Mouse (Mus musculus): Measurements from ENCODE around the gene Stard7. TPM values are rescaled to one million over a fixed set of nuclear protein-coding genes. Genes with fewer than 3 reads are reported as not detected.

The Stard7 gene
- total RNA-seq (2021) = 100 to 1,000 TPM in 1 of 2 experiments, 10 to 100 TPM in 1; 89.2 to 110 TPM
- long read RNA-seq, experiment 1, transcript Stard7-202 (8 exons, 3,116 nt) = major isoform, 63 of 76 reads
- long read RNA-seq, experiment 1, partial matches to known transcripts = 2 of 76 reads
- long read RNA-seq, experiment 1, other reads (novel, unspliced or antisense) = 9 of 76 reads
- long read RNA-seq, experiment 2, transcript Stard7-202 (8 exons, 3,116 nt) = major isoform, 75 of 98 reads
- long read RNA-seq, experiment 2, partial matches to known transcripts = 4 of 98 reads
- long read RNA-seq, experiment 2, other reads (novel, unspliced or antisense) = 17 of 98 reads

DNA sequence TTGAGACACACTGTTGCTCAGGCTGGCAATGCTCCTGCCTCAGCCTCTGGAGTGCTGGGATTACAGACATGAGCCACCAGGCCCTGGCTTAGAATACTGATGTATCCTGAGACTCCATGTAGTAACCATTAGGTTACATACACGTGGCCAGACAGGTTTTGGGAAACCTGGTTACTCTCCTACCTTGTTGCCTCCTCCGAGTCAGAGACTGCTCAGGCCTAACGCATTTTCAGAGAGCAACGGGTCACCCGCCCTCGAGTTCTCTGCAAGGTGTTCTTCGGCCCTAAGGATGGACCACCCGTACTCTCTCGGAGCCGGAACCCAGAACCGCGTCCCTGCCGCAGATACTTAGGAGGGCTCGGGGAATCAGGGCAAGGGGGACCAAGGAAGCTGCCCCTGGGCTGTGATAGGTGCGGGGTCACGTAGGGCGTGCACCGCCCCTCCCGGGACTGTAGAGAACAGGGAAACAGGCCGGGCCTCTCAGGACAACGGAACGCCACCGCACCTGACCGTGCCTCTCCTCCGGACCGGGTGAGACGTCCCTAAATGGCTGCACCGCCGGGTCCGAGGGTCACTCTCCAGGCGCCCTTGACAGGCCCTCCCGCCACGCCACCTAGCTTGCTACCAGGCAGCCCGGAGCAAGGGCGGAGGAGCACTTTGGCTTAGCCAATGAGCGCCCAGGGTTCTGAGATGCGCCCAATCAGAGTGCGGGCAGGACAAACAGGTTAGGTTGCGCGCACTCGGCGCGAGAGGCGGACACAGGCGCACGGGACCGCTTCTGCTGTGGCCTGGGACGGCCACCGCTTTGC is at the start of gene Stard7:
Gene Stard7, plus strand, starts transcription at position 728 of the 809 bp plus-strand sequence.
- peak; percentile 93 to 94 for DNase-seq
- intact Hi-C loops (cut with DNase I) = loop anchor here (2.0 kb wide), 1 partner anchor 21 kb away; no protein-coding TSS in a partner anchor

DNA sequence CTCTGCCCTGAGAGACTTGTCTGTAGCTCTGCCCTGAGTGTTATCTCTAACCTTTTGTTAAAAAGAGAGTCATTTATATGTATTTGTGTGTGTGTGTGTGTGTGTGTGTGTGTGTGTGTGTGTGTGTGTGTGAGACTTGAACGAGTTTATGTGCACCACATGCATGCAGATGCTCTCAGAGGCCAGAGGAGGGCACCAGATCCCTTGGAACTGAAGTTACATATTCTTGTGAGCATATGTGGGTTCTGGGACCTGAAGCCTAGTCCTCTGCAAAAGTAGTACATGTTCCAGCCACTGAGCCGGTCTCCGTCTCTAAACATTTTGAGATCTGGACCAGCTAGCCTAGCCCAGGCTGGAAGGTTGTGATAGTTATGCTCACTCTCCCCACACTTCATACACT is 44.8 kb upstream of the Stard7 start:
- intact Hi-C loops (cut with DNase I) = no loop called here
- DNase-seq = no peak

DNA sequence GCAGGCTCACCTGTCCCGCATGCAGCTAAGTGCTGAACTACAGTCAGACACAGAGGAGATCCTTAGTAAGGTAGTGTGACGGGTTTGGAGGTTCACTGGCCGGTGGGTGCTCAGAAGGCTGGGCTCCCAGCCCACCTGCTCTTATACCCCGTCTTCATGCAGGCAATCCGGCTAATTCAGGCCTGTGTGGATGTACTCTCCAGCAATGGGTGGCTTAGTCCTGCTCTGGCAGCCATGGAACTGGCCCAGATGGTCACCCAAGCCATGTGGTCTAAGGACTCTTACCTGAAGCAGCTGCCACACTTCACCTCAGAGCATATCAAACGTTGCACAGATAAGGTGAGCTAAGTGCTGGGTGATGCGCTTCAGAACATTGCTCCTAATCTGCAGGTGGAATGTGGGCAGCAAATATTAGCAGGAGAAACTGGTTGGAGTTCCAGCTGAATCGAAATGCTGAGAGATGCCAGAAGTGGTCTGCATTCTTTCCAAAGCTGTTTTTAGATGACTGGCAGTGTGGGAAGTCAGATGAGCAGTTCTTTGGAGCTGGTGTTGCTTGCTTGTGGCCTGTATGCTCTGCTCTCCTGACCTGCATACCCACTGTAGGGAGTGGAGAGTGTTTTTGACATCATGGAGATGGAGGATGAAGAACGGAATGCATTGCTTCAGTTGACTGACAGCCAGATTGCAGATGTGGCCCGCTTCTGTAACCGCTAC is 32.0 kb upstream of the Stard7 start:
- no peak for DNase-seq
- intact Hi-C loops (cut with DNase I) = no loop called here

DNA sequence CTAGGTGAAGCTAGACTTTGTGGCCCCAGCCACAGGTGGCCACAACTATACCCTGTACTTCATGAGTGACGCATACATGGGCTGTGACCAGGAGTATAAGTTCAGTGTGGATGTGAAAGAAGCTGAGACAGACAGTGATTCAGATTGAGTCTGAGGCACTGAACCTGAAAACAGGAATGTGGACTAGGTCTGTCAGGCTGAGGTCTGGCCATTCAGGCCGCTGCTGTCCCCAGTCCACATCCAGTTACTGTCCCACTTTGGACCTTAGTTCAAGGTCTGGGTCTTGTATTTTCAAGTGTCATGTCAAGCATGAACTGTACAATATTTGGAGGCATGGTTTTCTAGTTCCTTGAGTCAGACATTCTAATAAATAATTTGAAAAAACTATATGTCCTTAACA is 30.0 kb upstream of the Stard7 start:
- DNase-seq = no peak
- intact Hi-C loops (cut with DNase I) = no loop called here

DNA sequence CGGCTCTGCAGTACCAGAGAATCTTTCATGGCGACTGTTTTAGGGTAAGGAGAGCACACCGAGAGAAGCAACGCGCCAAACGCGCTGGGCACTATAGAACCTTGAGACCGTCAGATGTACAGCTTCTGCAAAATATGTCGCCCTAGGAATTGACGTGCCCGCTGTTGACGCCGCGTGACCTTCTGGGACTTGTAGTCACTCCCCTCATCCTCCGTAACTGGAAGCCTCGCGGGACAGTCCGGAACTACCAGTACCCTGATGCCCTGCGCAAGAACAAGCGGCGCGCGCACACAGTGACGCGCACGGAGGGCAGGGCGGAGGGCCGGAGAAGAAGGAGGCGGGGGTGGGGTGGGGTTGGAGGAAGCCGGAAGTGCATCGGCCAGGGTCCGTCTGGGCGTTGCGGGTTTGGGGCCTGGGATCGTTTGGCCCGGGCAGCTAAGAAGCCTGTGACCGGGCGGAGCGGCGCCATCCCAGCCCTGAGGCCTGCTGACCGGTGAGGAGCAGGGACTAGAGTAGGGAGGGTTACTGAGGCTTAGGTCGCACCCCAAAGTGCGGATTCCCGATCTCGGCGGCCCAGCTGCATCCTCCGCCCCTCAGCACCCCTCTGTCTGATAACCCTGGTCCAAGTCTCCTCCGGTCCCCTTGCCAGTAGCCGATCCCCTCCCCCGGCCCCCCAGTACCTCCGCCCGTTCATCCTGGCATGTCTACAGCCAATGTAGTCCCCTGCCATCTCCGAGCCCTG is 22.3 kb upstream of the Stard7 start, which contains the start of the genes Ciao1 and Tmem127:
Gene Ciao1, minus strand, starts transcription at position 225 of the 742 bp plus-strand sequence.
Gene Tmem127, plus strand, starts transcription at position 317 of the 742 bp plus-strand sequence.
- intact Hi-C loops (cut with DNase I) = loop anchor here (2.0 to 5.0 kb wide), 2 partner anchors 23 to 95 kb away; partner anchors contain the start of gene Stard7

DNA sequence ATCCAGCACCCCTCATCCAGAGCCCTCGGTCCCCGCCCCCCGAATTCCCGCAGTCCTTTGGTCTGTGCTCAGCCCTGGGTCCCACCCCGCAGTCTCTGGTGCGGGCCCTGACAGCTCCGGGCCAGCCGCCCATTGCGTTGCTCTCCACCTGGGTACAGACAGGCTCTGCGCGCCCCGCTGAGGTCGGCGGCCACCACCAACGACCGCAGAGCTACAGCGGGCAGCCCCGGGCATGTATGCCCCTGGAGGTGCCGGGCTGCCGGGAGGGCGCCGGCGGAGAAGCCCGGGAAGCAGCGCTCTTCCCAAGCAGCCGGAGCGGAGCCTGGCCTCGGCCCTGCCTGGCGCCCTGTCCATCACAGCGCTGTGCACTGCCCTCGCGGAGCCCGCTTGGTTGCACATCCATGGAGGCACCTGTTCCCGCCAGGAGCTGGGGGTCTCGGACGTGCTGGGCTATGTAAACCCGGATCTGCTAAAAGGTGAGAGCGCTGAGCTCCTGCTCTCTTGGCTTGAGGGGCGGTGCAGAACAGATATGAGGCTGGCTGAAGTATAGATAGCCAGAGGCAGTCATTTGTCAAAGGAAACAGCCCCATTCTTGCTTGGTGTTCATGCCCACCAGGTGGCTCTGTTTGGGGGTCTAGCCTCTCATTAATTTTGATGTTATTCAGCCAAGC is 21.5 kb upstream of the Stard7 start:
- DNase-seq = no peak
- intact Hi-C loops (cut with DNase I) = loop anchor here (2.0 to 5.0 kb wide), 2 partner anchors 22 to 94 kb away; partner anchors contain the start of gene Stard7

More for the DNA sequence above, 22.3 kb upstream of the Stard7 start, which contains the start of the genes Ciao1 and Tmem127:
- peak; percentile 92 to 97 for DNase-seq

DNA sequence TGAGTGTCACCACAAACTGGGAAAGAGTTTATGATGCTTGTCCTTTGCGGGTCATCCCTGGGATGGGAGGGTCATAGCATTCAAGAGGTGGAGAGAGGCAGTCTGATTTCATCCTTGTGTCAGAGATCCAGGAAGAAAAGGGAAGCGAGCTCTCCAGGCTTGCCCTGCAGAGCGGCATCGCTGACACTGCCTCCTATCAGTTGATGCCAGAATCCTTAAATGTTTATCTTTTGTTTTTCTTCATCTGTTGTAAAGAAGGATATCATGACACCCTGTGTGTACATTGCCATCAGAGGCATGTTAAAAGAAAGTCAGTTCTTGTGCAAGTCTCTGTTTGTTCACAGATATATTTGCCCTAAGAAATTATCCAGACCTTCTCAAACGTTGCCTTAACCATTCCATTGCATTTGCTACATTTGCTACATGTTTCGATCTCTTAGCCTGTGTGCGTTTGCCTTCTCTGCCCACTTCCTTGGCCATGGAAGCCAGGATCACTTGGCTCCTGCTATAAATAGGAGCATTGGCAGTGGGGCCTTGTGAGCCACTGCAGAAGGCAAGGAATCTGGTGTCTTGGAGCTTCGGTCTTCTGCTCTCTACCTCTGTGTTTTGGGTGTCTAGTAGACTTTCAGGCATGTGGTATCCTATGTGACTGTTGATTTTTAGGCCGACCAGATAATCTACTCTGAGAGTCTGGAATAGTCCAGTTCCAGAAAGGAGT is 19.6 kb upstream of the Stard7 start:
- DNase-seq = no peak
- intact Hi-C loops (cut with DNase I) = no loop called here

DNA sequence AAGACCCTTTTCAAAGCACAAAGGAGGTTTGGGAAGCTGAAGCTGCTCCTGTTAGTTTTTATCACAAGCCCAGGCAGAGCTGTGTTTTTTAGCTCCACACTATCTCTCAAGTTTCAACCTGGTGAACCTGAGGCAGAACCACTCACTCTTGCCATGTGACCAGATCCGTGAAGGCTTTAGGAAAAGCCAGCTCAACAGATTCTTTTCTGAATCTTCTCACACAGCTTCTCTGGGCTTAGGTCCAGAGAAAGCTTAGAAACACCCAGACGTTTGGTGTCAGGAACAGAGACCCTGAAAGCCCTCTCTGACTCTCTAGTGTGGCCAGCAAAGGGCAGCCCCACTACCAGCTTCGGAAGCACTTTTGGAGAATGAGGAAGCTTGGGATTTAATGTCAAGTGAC is 18.6 kb upstream of the Stard7 start:
- DNase-seq = no peak
- intact Hi-C loops (cut with DNase I) = no loop called here

DNA sequence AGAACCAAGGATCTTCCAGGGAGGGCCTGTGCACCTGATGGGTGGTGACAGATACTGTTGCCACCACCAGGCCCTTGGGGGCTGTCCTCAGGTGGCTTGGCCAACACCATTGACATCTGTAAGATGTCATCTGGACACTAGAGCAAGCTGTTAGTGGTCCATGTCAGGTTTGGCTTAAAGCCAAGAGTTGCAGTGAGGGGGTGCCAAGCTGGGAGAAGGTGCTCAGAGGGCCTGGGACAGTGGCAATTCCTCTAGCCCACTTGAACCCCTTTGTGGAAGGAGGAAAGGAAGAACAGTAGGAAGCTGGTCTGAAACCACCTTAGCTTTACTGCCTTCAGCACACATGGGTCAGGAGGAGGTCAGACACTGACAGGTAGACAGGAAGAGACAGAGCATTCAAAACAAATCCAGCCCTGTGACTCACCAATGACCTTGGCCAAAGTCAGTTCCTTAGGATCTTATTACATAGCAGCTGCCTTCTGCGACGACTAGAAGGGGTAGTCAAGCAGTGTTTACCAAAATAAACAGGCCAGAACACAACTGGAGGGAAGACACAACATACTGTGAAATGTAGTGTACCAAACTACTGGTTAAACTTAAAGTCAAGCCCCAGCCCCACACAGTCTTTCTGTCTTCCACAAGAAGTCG is 18.0 kb upstream of the Stard7 start:
- no peak for DNase-seq
- intact Hi-C loops (cut with DNase I) = no loop called here

DNA sequence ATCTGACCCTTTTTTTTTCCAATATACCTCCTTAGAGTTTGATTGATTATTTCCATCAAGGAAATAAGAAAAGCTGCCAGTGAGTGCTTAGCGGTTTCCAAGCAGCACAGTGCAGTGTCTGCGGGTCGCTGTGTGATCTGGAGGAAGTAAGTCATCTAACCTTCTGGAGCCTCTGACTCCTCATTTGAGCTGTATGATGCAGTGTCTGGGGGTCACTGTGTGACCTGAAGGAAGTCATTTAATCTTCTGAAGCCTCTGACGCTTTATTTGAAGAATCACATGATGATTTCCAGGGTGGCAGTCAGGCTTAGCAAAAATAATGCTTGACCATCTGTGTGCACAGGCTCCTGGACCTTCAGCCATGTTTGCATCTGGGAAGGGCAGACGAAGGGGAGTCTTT is 17.2 kb upstream of the Stard7 start:
- no peak for DNase-seq
- intact Hi-C loops (cut with DNase I) = no loop called here

DNA sequence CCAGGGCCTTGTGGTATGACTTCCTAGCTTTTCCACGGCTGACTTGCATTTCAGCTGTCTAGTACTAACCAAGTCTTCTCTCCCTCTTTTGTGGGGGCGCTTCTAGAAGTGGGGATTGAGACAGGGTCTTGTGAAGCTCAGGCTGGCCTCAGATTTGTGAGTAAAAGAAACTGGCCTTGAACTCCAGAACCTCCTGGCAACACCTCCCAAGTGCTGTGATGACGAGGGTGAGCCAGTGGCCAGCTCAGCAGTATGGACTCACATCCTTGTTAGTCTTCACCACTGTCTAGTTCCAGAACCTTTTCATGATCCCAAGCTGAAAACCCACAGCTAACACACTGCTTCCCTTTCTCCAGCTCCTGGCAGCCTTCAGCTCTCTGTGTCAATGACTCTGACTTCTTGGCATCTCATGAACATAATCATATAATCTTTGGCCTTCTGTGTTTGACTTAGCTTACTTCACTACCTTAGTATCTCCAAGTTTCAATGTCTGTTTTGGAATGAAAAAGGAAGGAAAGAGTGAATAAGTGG is 15.3 kb upstream of the Stard7 start:
- no peak for DNase-seq
- intact Hi-C loops (cut with DNase I) = no loop called here

DNA sequence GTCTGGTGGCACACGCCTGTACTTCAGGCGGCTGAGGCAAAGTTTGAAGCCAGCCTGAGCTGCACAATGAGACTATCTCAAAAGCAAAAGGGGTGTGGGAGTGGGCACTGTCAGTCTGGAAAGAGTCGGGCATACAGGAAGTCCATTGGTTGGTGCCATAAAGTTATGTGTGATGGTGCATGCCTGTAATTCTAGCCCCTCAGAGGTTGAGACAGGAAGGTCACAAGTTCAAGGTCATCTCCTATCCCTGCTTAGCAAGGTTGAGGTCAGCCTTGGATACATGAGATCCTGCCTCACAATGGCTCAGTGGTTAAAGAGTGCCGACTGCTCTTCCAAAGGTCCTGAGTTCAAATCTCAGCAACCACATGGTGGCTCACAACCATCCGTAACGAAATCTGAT is 14.7 kb upstream of the Stard7 start:
- intact Hi-C loops (cut with DNase I) = no loop called here

DNA sequence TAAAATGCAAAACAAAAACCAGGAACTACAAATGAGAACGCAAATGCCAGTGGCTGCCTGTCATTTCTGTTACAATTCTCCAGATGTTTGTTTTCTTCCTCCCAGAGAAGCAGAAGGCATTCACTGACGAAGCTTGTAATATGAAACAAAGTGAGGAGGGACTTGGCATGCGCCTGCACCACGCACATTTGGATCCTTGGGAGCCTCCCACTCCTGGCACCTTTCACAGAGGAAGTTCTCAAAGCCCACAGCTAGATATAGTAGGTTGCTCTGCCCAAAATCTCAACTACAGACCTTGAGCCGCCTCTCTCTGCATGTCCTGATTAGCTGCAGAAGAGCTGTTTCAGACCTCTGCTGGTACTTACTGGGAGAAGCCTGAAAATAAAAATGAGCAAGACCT is 10.7 kb upstream of the Stard7 start:
- intact Hi-C loops (cut with DNase I) = no loop called here

More for the DNA sequence above, 14.7 kb upstream of the Stard7 start:
- DNase-seq = no peak

DNA sequence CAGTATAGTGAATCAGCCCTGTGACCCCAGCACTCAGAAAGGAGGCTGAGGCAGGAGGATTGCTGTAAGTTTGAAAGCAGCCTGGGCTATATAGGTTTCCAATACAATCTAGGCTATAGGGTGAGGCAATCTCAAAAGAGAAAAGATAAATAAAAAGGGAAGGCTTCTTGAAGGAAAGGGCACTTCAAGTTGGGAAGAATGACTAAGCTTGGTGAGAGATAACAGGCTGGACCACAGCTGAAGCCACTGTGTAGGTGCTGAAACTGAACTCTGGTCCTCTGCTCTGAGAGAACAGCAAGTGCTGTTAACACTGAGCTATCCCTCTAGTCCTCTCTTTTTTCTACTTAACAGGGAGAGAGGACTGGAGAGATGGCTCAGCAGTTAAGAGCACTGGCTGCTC is 7.5 kb upstream of the Stard7 start:
- DNase-seq = no peak
- intact Hi-C loops (cut with DNase I) = no loop called here

More for the DNA sequence above, 10.7 kb upstream of the Stard7 start:
- DNase-seq = no peak

DNA sequence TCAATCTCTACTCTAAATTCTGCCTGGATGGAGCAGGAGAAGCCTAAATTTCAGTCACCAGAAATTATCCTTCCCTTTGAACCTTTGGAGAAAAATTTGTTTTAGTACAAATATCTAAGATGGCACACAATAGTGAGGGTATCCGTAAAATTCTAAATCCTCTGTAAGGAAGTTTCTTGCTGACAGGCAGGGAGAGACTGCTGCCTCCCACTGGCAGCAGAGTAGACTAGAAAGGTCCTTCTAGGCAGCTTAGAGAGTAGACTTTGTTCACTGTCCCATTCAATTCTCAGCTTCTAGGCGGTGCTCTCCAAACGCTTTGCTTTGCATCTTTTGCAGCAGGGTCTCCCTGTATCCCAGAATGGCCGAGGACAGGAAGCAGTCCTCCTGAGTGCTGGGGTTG is 2.2 kb upstream of the Stard7 start:
- intact Hi-C loops (cut with DNase I) = no loop called here
- no peak for DNase-seq

DNA sequence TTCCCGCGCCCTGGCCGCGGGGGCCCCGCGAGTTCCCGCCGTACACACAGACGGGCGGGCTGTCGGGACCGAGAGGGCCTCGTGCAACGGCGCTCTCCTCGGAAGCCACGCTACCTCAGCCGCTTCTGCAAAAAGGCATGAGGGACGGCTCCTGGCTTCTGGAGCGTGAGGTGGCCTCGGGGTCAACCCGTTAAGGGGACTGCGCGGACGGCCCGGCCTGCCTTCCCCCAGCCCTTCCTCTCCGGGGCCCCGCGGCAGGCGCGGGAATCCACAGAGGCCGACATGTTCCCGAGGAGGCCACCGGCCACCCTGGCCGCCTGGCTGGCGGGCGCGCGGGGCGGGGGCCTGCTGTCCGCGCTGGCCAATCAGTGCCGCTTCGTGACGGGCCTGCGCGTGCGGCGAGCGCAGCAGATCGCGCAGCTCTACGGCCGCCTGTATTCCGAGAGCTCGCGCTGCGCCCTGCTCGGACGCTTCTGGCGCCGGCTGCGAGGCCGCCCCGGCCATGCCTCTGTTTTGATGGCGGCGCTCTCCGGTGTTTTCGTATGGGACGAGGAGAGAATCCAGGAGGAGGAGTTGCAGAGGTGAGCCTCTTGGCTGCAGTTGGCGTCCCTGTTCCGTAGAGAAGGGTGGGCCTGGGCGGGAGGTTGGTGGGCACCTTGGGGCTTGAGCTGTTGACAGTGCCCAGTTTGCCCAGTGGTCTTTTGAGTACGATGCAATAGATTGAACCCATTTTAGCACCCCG is 453 bp downstream of the Stard7 start:
- intact Hi-C loops (cut with DNase I) = loop anchor here (2.0 kb wide), 1 partner anchor 22 kb away; no protein-coding TSS in a partner anchor
- DNase-seq = peak; percentile 79 to 85

DNA sequence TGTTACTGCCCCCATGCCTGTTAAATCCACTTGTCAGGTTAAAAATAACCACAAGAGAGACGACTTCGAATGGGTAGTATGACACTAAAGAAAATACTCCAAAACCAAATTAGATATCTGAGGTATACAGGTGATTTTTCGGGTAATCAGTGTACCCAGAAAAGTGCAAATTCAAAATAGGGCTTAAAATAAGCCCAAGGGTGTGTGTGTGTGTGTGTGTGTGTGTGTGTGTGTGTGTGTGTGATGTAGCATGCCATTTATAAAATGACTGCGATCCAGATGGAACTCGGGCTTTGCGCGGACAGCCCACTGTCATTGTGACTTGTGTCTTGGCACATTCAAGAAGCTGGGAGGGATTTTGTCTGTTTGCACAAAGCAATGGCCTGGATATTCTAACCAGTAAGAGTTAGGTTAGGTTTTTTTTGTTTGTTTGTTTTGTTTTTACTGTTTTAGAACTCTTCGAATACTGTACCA is 1.1 kb downstream of the Stard7 start:
- intact Hi-C loops (cut with DNase I) = loop anchor here (2.0 kb wide), 1 partner anchor 22 kb away; no protein-coding TSS in a partner anchor
- DNase-seq = no peak
